Mouse (Mus musculus) forebrain, postnatal 0 days (tissue): Measurements from ENCODE around the gene Rtl6. TPM values are rescaled to one million over a fixed set of nuclear protein-coding genes. Genes with fewer than 3 reads are reported as not detected.
A peak's percentile ranks its signal among the peaks of the same experiment; 100 is the strongest.

Experiments used
- ATAC-seq: fragments of 200-750 bp; cut with Nextera tagmentation; 2 replicates; pipeline ENCODE4 v1.8.0; 2017; ENCODE audit warnings: mild to moderate bottlenecking, moderate library complexity
- DNase-seq: peaks from one replicate; pipeline ENCODE4 v3.0.0-alpha.2; 2015
- H3K27ac ChIP-seq: fragments of 300-500 bp; sonication (generic); 2 replicates; pipeline ENCODE4 v1.5.1; 2014; ENCODE audit warnings: low read depth, mild to moderate bottlenecking, antibody characterized with exemption, low read length, moderate library complexity, mixed read lengths
- H3K27me3 ChIP-seq: fragments of 300-500 bp; sonication (generic); 2 replicates; pipeline ENCODE4 v1.6.1; 2014; ENCODE audit warnings: mild to moderate bottlenecking, low read length, mixed read lengths; ENCODE audit not compliant: insufficient read depth
- H3K36me3 ChIP-seq: fragments of 300-500 bp; sonication (generic); 2 replicates; pipeline ENCODE4 v1.6.1; 2014; ENCODE audit warnings: mild to moderate bottlenecking, moderate library complexity; ENCODE audit not compliant: insufficient read depth
- H3K4me1 ChIP-seq: fragments of 300-500 bp; sonication (generic); 2 replicates; pipeline ENCODE4 v1.6.1; 2014; ENCODE audit warnings: antibody characterized with exemption; ENCODE audit not compliant: insufficient read depth
- H3K4me2 ChIP-seq: fragments of 300-500 bp; sonication (generic); 2 replicates; pipeline ENCODE4 v1.6.1; 2014; ENCODE audit warnings: low read depth, mild to moderate bottlenecking, moderate library complexity
- H3K4me3 ChIP-seq: fragments of 300-500 bp; sonication (generic); 2 replicates; pipeline ENCODE4 v1.5.1; 2014; ENCODE audit warnings: low read depth, low read length, mixed read lengths
- H3K9ac ChIP-seq: fragments of 300-500 bp; sonication (generic); 2 replicates; pipeline ENCODE4 v1.6.1; 2014; ENCODE audit warnings: mild to moderate bottlenecking
- H3K9me3 ChIP-seq: fragments of 300-500 bp; sonication (generic); 2 replicates; pipeline ENCODE4 v1.6.1; 2016; ENCODE audit warnings: low read length
- CTCF ChIP-seq: sonication (generic); IDR thresholded peaks from 2 replicates; pipeline ENCODE4 v1.5.1; 2016; ENCODE audit warnings: antibody characterized with exemption, control low read depth, low read depth
- WGBS: fragments of 180-500 bp; shearing (Covaris S2); extraction: QIAGEN DNeasy Blood & Tissue Kit; methylation state at CpG from one replicate; pipeline ENCODE4 v1.1.7; 2014; 5-methylcytosine and 5-hydroxymethylcytosine counted together
- polyA plus RNA-seq: library from polyadenylated mRNA; unstranded; fragments of >200 nt; fragmentation: Nextera tagmentation; extraction: Ambion mirVana; gene quantifications from 2 replicates; pipeline ENCODE4 v1.2.1, GENCODE M21; 2015
- total RNA-seq: library from RNA; depleted of rRNA; stranded (reverse); fragments of >200 nt; gene quantifications from 2 replicates; pipeline ENCODE4 v1.2.3, GENCODE M21; 2014

Rtl6 gene
- total and polyA plus RNA-seq, 2 experiments from 2014 or later = 55.1 to 75.5 TPM

GRCm38 (mm10) chr15:84595241-84595945 is 37.8 kb upstream of the Rtl6 start:
- no peaks in the 10 kb centered on the region for H3K36me3 ChIP-seq
- H3K9ac ChIP-seq = no peak overlapping the region
- H3K27me3 ChIP-seq = no peaks in the 10 kb centered on the region
- no peak for TF ChIP-seq CTCF
- peaks cover 8% of the 10 kb centered on the region; the same call in 1 of the 2 replicates for H3K4me1 ChIP-seq
- no peak overlapping the region for H3K27ac ChIP-seq
- H3K9me3 ChIP-seq = no peaks in the 10 kb centered on the region
- DNase-seq (no peak), ATAC-seq (no peak)
- WGBS = 51% methylated on average over 9 of the region's 9 CpGs
- H3K4me2 ChIP-seq = no peak overlapping the region
- no peak overlapping the region for H3K4me3 ChIP-seq

- no peaks in the 10 kb centered on the region for H3K9me3 ChIP-seq
- DNase-seq (no peak), ATAC-seq (0 out of 2 replicates have a peak, but pooled peaks have one; percentile 43)
- peak; percentile 54 for TF ChIP-seq CTCF
- WGBS = 47% methylated on average over 9 of the region's 9 CpGs
- no peaks in the 10 kb centered on the region for H3K27me3 ChIP-seq
- peaks cover 8% of the 10 kb centered on the region; the same call in 1 of the 2 replicates for H3K4me1 ChIP-seq
- no peak overlapping the region for H3K27ac ChIP-seq
- H3K9ac ChIP-seq = no peak overlapping the region
- H3K36me3 ChIP-seq = no peaks in the 10 kb centered on the region
- no peak overlapping the region for H3K4me2 ChIP-seq
- H3K4me3 ChIP-seq = no peak overlapping the region
Measured at GRCm38 (mm10) chr15:84593514-84593913, 35.9 kb upstream of the Rtl6 start.

GRCm38 (mm10) chr15:84592240-84592639 is 34.6 kb upstream of the Rtl6 start:
- no peak overlapping the region for H3K9ac ChIP-seq
- DNase-seq = no peak
- TF ChIP-seq CTCF = no peak
- peak; percentile 23 for ATAC-seq
- H3K4me2 ChIP-seq = no peak overlapping the region
- H3K9me3 ChIP-seq = no peaks in the 10 kb centered on the region
- no peak overlapping the region for H3K27ac ChIP-seq
- H3K4me3 ChIP-seq = no peak overlapping the region
- H3K4me1 ChIP-seq = peaks cover 8% of the 10 kb centered on the region; the same call in 1 of the 2 replicates
- no peaks in the 10 kb centered on the region for H3K27me3 ChIP-seq
- WGBS = 39% methylated on average over 5 of the region's 5 CpGs
- H3K36me3 ChIP-seq = no peaks in the 10 kb centered on the region

GRCm38 (mm10) chr15:84591573-84592139 is 34.0 kb upstream of the Rtl6 start:
- no peak overlapping the region for H3K27ac ChIP-seq
- H3K4me3 ChIP-seq = no peak overlapping the region
- peaks cover 8% of the 10 kb centered on the region; the same call in 1 of the 2 replicates for H3K4me1 ChIP-seq
- TF ChIP-seq CTCF = no peak
- H3K9me3 ChIP-seq = no peaks in the 10 kb centered on the region
- no peak overlapping the region for H3K9ac ChIP-seq
- DNase-seq (peak; percentile 67), ATAC-seq (peak; percentile 77)
- H3K36me3 ChIP-seq = no peaks in the 10 kb centered on the region
- WGBS = 23% methylated on average over 13 of the region's 13 CpGs
- no peak overlapping the region for H3K4me2 ChIP-seq
- no peaks in the 10 kb centered on the region for H3K27me3 ChIP-seq

GRCm38 (mm10) chr15:84588371-84588821 is 30.8 kb upstream of the Rtl6 start:
- 34% methylated on average over 4 of the region's 4 CpGs for WGBS
- Histone ChIP-seq H3K4me1 (peaks cover 8% of the 10 kb centered on the region; the same call in 1 of the 2 replicates), H3K27ac (no peak overlapping the region), H3K9me3 (no peaks in the 10 kb centered on the region), H3K36me3 (no peaks in the 10 kb centered on the region), H3K27me3 (no peaks in the 10 kb centered on the region), H3K4me2 (no peak overlapping the region), H3K4me3 (no peak overlapping the region), H3K9ac (no peak overlapping the region)
- ATAC-seq (no peak), DNase-seq (no peak)
- no peak for TF ChIP-seq CTCF

GRCm38 (mm10) chr15:84578607-84579006 is 21.0 kb upstream of the Rtl6 start:
- DNase-seq (no peak), ATAC-seq (no peak)
- no peak for TF ChIP-seq CTCF
- no peak overlapping the region for H3K4me2 ChIP-seq
- H3K9me3 ChIP-seq = no peaks in the 10 kb centered on the region
- no peak overlapping the region for H3K4me3 ChIP-seq
- no peaks in the 10 kb centered on the region for H3K27me3 ChIP-seq
- WGBS = 72% methylated on average over 1 of the region's 1 CpGs
- no peak overlapping the region for H3K9ac ChIP-seq
- no peaks in the 10 kb centered on the region for H3K4me1 ChIP-seq
- no peak overlapping the region for H3K27ac ChIP-seq
- H3K36me3 ChIP-seq = no peaks in the 10 kb centered on the region

GRCm38 (mm10) chr15:84577019-84577418 is 19.4 kb upstream of the Rtl6 start:
- TF ChIP-seq CTCF = no peak
- H3K9ac ChIP-seq = no peak overlapping the region
- ATAC-seq (no peak), DNase-seq (no peak)
- 43% methylated on average over 4 of the region's 4 CpGs for WGBS
- no peak overlapping the region for H3K4me3 ChIP-seq
- H3K27ac ChIP-seq = no peak overlapping the region
- no peaks in the 10 kb centered on the region for H3K36me3 ChIP-seq
- H3K9me3 ChIP-seq = no peaks in the 10 kb centered on the region
- H3K27me3 ChIP-seq = no peaks in the 10 kb centered on the region
- H3K4me1 ChIP-seq = no peaks in the 10 kb centered on the region
- no peak overlapping the region for H3K4me2 ChIP-seq
